Mouse (Mus musculus): ENCODE measurements around the gene Timm22. TPM values are rescaled to one million over a fixed set of nuclear protein-coding genes. Genes with fewer than 3 reads are reported as not detected.

Timm22 gene
- total and polyA plus RNA-seq, 3 experiments: 22.8 to 29.9 (median 25.0) TPM

- no peak for DNase-seq (ENCODE audit: low spot score)
- no peak for ATAC-seq (ENCODE audit: extremely low read depth, insufficient number of reproducible peaks, low FRiP score, poor library complexity, severe bottlenecking)
- no peak for TF ChIP-seq TAL1 (conservative IDR thresholded peaks at IDR 0.05; ENCODE audit: low read depth, low read length)
- no peak for TF ChIP-seq GATA2 (IDR thresholded peaks at IDR 0.05; ENCODE audit: borderline replicate concordance, low read depth, low read length)
- TF ChIP-seq CTCF (IDR thresholded peaks at IDR 0.05; ENCODE audit: low read depth, low read length): no peak
- no peak for TF ChIP-seq POLR2AphosphoS5 (IDR thresholded peaks at IDR 0.05; ENCODE audit: insufficient replicate concordance, low read depth, low read length)
- TF ChIP-seq GATA1 (IDR thresholded peaks at IDR 0.05; ENCODE audit: borderline replicate concordance, low read length): no peak
- no peaks in the 10 kb centered on the region for H3K9me3 ChIP-seq (replicated peaks)
- H3K4me3 ChIP-seq (ENCODE audit: low read depth, low read length): no peak overlapping the region
- no peaks in the 10 kb centered on the region for H3K4me1 ChIP-seq (ENCODE audit: insufficient read depth, low read depth, low read length)
- no peaks in the 10 kb centered on the region for H3K36me3 ChIP-seq (replicated peaks)
- H3K27me3 ChIP-seq (ENCODE audit: insufficient read depth, low read length): peaks cover 38% of the 10 kb centered on the region
Measured at GRCm38 (mm10) chr11:76429556-76429955, 22.8 kb downstream of the Timm22 start.

DNA sequence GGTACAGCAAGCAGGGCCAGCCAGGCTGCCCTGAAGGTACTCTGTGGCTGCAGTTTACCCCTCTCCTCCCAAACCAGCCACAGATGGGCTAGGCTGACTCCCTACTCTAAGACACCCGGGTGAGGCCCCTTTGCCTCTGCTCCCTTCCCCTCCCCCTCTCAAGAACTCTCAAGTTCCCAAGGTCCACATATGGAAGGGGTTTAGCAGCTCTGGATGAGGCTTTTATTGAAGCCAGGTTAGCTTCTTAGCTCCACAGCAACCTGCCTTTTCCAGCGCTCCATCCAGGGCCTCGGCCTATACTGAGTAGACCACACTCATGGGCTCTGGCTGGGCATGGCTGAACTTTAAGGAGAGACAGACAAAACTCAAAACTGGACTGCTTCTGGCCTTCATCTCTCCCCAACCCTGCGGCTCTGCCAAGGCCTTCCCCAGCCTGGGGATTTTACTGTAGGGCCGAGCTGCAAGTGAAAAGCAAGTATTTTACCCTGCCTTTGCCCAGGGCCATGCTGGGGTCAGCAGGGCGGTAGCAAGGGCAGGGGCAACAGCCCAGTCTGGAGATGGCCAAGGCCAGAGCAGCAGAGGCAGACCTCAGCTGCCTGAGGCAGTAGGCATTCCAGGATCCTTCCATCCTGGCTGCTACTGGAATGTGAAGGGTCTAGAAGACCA lies 23.3 kb downstream of the Timm22 start:
- ATAC-seq (ENCODE audit: extremely low read depth, insufficient number of reproducible peaks, low FRiP score, poor library complexity, severe bottlenecking) (no peak), DNase-seq (ENCODE audit: low spot score) (no peak)
- no peak for TF ChIP-seq CTCF (IDR thresholded peaks at IDR 0.05; ENCODE audit: low read depth, low read length)
- no peak for TF ChIP-seq GATA1 (IDR thresholded peaks at IDR 0.05; ENCODE audit: borderline replicate concordance, low read length)
- TF ChIP-seq POLR2AphosphoS5 (IDR thresholded peaks at IDR 0.05; ENCODE audit: insufficient replicate concordance, low read depth, low read length): no peak
- TF ChIP-seq TAL1 (conservative IDR thresholded peaks at IDR 0.05; ENCODE audit: low read depth, low read length): no peak
- Histone ChIP-seq H3K36me3 (replicated peaks) (no peaks in the 10 kb centered on the region), H3K4me1 (ENCODE audit: insufficient read depth, low read depth, low read length) (no peaks in the 10 kb centered on the region), H3K27me3 (ENCODE audit: insufficient read depth, low read length) (peaks cover 37% of the 10 kb centered on the region), H3K9me3 (replicated peaks) (no peaks in the 10 kb centered on the region), H3K4me3 (ENCODE audit: low read depth, low read length) (no peak overlapping the region)

DNA sequence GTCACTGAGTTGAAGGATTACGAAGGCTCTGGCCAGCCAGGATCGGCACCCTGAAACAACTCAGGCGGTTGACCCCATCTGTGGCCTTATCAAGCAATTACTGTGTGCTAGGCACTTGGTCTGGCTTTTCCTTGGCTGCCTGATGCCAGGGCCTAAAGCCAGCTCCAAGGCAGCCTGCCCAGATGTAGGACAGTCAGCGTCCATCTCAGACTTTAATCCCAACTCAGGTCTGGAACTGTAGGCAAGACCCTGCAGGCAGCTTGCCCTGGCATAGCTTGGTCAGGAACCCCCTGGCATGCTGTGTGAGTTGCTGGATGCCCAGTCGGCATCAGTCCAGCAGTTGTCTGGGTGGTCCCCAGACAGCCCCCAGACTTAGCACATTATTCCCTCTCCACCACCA lies 29.3 kb downstream of the Timm22 start:
- H3K36me3 ChIP-seq (replicated peaks): no peaks in the 10 kb centered on the region
- TF ChIP-seq TAL1 (conservative IDR thresholded peaks at IDR 0.05; ENCODE audit: low read depth, low read length): no peak
- TF ChIP-seq GATA2 (IDR thresholded peaks at IDR 0.05; ENCODE audit: borderline replicate concordance, low read depth, low read length): no peak
- TF ChIP-seq POLR2AphosphoS5 (IDR thresholded peaks at IDR 0.05; ENCODE audit: insufficient replicate concordance, low read depth, low read length): no peak
- DNase-seq (ENCODE audit: low spot score): no peak
- no peak for ATAC-seq (ENCODE audit: extremely low read depth, insufficient number of reproducible peaks, low FRiP score, poor library complexity, severe bottlenecking)
- no peak overlapping the region for H3K4me3 ChIP-seq (ENCODE audit: low read depth, low read length)
- H3K4me1 ChIP-seq (ENCODE audit: insufficient read depth, low read depth, low read length): no peaks in the 10 kb centered on the region
- H3K27me3 ChIP-seq (ENCODE audit: insufficient read depth, low read length): peaks cover 37% of the 10 kb centered on the region
- H3K9me3 ChIP-seq (replicated peaks): no peaks in the 10 kb centered on the region

DNA sequence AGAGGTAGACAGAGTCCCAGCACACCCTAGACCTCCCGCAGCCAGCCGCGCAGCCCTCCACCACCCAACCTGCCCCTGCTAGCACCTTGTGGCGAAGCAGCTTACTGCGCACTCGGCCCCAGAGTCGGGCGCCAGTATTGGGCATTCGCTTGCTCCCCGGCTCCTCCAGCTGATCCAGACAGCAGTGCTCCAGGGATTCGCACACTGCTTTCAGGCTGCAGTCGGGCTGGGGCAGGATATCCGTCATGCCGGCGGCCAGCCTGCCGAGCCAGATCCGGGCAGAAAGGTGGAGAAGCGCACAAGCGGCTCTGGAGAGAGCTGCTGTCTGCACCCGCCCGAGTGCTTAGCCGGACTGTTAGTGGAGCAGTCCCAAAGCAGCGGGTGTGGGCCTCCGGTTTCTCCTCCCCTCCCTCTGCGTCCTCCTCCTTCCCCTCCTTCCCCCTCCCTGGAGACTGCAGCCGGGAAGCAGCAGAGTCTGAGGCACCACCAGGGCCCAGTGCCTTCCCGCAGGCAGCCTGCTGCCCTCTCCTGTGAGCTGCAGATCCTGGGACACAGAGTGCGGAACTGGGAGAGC lies 30.2 kb downstream of the Timm22 start:
- peaks cover 40% of the 10 kb centered on the region for H3K27me3 ChIP-seq (ENCODE audit: insufficient read depth, low read length)
- ATAC-seq (ENCODE audit: extremely low read depth, insufficient number of reproducible peaks, low FRiP score, poor library complexity, severe bottlenecking) (no peak), DNase-seq (ENCODE audit: low spot score) (no peak)
- H3K4me3 ChIP-seq (ENCODE audit: low read depth, low read length): no peak overlapping the region
- no peaks in the 10 kb centered on the region for H3K9me3 ChIP-seq (replicated peaks)
- H3K36me3 ChIP-seq (replicated peaks): no peaks in the 10 kb centered on the region
- no peak for TF ChIP-seq CTCF (IDR thresholded peaks at IDR 0.05; ENCODE audit: low read depth, low read length)
- TF ChIP-seq TAL1 (conservative IDR thresholded peaks at IDR 0.05; ENCODE audit: low read depth, low read length): no peak
- TF ChIP-seq GATA2 (IDR thresholded peaks at IDR 0.05; ENCODE audit: borderline replicate concordance, low read depth, low read length): no peak
- TF ChIP-seq GATA1 (IDR thresholded peaks at IDR 0.05; ENCODE audit: borderline replicate concordance, low read length): no peak
- no peak for TF ChIP-seq POLR2AphosphoS5 (IDR thresholded peaks at IDR 0.05; ENCODE audit: insufficient replicate concordance, low read depth, low read length)
- H3K4me1 ChIP-seq (ENCODE audit: insufficient read depth, low read depth, low read length): no peaks in the 10 kb centered on the region

DNA sequence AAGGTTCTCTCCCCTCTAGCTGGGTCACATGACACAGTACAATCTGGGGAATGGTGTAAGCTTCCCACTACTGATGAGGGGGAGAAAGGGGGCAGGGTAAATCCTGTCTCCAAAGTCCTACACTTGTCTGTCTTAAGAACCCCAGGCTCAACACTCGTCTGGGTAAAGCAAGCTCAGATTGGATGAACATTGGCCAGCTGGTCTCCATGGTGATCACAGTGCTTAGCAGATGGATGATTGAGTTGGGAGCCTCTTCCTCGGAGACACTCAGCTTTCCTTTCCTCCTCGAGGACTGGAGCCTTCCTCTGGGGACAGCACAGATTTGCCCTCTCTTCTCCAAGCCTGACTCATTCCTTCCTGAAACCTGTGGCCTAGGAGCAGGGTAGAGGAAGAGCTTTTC lies 32.9 kb downstream of the Timm22 start:
- Histone ChIP-seq H3K36me3 (replicated peaks) (no peaks in the 10 kb centered on the region), H3K9me3 (replicated peaks) (no peaks in the 10 kb centered on the region), H3K4me3 (ENCODE audit: low read depth, low read length) (no peak overlapping the region), H3K27me3 (ENCODE audit: insufficient read depth, low read length) (peaks cover 56% of the 10 kb centered on the region), H3K4me1 (ENCODE audit: insufficient read depth, low read depth, low read length) (no peaks in the 10 kb centered on the region)
- TF ChIP-seq CTCF (IDR thresholded peaks at IDR 0.05; ENCODE audit: low read depth, low read length) (no peak), GATA2 (IDR thresholded peaks at IDR 0.05; ENCODE audit: borderline replicate concordance, low read depth, low read length) (no peak), GATA1 (IDR thresholded peaks at IDR 0.05; ENCODE audit: borderline replicate concordance, low read length) (no peak), TAL1 (conservative IDR thresholded peaks at IDR 0.05; ENCODE audit: low read depth, low read length) (no peak), POLR2AphosphoS5 (IDR thresholded peaks at IDR 0.05; ENCODE audit: insufficient replicate concordance, low read depth, low read length) (no peak)
- DNase-seq (ENCODE audit: low spot score) (no peak), ATAC-seq (ENCODE audit: extremely low read depth, insufficient number of reproducible peaks, low FRiP score, poor library complexity, severe bottlenecking) (no peak)

DNA sequence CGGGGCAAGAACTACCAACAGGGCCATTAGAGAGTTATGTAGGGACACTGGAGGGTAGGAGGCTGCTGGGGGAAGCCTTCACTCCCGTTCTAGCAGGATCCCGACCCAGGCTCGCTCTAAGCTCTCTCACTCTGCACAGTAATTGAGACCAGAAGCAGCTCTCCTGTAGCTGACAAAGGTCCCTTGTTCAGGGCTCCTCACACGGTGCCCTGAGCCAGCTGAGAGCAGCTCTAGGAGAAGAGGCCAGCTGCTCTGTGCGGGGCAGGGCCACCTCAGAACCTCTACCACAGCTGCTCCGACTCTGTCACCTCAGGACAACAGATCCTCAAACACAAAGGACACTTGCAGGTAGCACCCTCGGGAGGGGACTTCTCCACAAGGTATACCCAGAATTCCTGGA lies 38.7 kb downstream of the Timm22 start:
- Histone ChIP-seq H3K4me1 (ENCODE audit: insufficient read depth, low read depth, low read length) (peaks cover 5% of the 10 kb centered on the region; the same call in 1 of the 2 replicates), H3K27me3 (ENCODE audit: insufficient read depth, low read length) (peaks cover 67% of the 10 kb centered on the region), H3K4me3 (ENCODE audit: low read depth, low read length) (no peak overlapping the region), H3K36me3 (replicated peaks) (no peaks in the 10 kb centered on the region), H3K9me3 (replicated peaks) (no peaks in the 10 kb centered on the region)
- TF ChIP-seq POLR2AphosphoS5 (IDR thresholded peaks at IDR 0.05; ENCODE audit: insufficient replicate concordance, low read depth, low read length) (no peak), CTCF (IDR thresholded peaks at IDR 0.05; ENCODE audit: low read depth, low read length) (no peak), GATA2 (IDR thresholded peaks at IDR 0.05; ENCODE audit: borderline replicate concordance, low read depth, low read length) (no peak), TAL1 (conservative IDR thresholded peaks at IDR 0.05; ENCODE audit: low read depth, low read length) (no peak), GATA1 (IDR thresholded peaks at IDR 0.05; ENCODE audit: borderline replicate concordance, low read length) (no peak)
- DNase-seq (ENCODE audit: low spot score): no peak
- ATAC-seq (ENCODE audit: extremely low read depth, insufficient number of reproducible peaks, low FRiP score, poor library complexity, severe bottlenecking): no peak

All from G1E (cell line).